Mouse (Mus musculus) bone marrow, adult 2 months (tissue): ENCODE data around the gene Prr13. TPM values are rescaled to one million over a fixed set of nuclear protein-coding genes. Genes with fewer than 3 reads are reported as not detected.

Experiments
- H3K27ac ChIP-seq: fragments of 200-500 bp; 2 replicates; pipeline ENCODE4 v1.5.1; 2012; ENCODE audit warnings: low read depth, mild to moderate bottlenecking, control low read depth, inconsistent platforms, low read length; ENCODE audit not compliant: control insufficient read depth, poor library complexity, insufficient read depth
- H3K4me1 ChIP-seq: fragments of 200-500 bp; 2 replicates; pipeline ENCODE4 v1.6.1; 2011; ENCODE audit warnings: low read length; ENCODE audit not compliant: control insufficient read depth, insufficient read depth
- H3K4me3 ChIP-seq: fragments of 200-500 bp; replicated peaks from 2 replicates; pipeline ENCODE3; 2011; ENCODE audit warnings: mild to moderate bottlenecking, low read depth, low read length, control low read depth; ENCODE audit not compliant: control insufficient read depth
- CTCF ChIP-seq: fragments of 200-500 bp; IDR thresholded peaks from 2 replicates; pipeline ENCODE4 v1.5.1; 2011; ENCODE audit warnings: low read length, control low read depth; ENCODE audit not compliant: control insufficient read depth, insufficient read depth
- POLR2A ChIP-seq: fragments of 200-500 bp; IDR thresholded peaks from 2 replicates; pipeline ENCODE4 v1.6.1; 2011; ENCODE audit warnings: low read depth, mild to moderate bottlenecking, control low read depth, low read length, borderline replicate concordance; ENCODE audit not compliant: control insufficient read depth
- WGBS: fragments of 180-500 bp; shearing (Covaris S2); methylation state at CpG from one replicate; pipeline ENCODE4 v1.1.7; 2018; 5-methylcytosine and 5-hydroxymethylcytosine counted together
- polyA plus RNA-seq: library from polyadenylated mRNA; stranded (reverse); fragments of >200 nt; gene quantifications from 2 replicates; pipeline ENCODE4 v1.2.4, GENCODE M21; 2011; ENCODE audit warnings: low replicate concordance; ENCODE audit not compliant: missing spikeins, insufficient read depth, insufficient read length

Gene Prr13
- polyA plus RNA-seq, 1 experiment = 251 TPM

DNA sequence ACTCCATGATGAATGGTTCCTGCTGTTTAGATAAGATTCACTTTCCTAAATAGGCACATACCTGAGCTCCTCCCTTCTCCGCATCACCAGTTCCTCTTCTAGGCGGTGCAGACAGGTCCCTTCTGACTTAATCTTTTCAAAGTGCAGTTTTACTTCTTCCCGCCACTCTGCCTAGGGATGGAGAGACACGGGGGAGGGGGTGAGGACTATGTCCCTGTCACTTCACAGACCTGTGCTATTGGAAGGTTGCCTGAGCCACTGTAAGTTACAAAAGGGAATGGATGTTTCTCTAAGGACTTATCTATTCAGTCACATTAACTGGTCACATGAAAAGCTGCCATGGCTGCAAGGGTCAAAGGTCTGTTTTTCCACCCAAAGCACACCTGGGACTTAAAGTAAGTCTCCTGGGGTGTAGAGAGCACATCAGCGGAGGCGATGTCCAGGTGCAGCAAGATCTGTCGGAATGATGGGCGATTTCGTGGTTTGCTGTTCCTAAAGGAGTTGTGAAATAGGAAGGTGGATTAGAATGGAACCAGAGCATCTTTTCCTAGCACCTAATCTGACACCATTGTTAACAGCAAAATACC is 43.5 kb downstream of the Prr13 start:
- Histone ChIP-seq H3K4me3 (no peak overlapping the region), H3K4me1 (no peaks in the 10 kb centered on the region), H3K27ac (no peak overlapping the region)
- TF ChIP-seq POLR2A (no peak), CTCF (no peak)
- WGBS = 77% methylated on average over 9 of the region's 9 CpGs

GRCm38 (mm10) chr15:102503447-102503846 is 44.6 kb downstream of the Prr13 start, which contains the start of gene Gm10337:
Gene Gm10337 (plus strand): TSS chr15:102503722.
- Histone ChIP-seq H3K27ac (no peak within 1 kb of the TSS), H3K4me1 (no peaks in the 10 kb centered on the region), H3K4me3 (no peak within 1 kb of the TSS)
- WGBS = 87% methylated on average over 1 of the region's 1 CpGs
- TF ChIP-seq CTCF = no peak

- no peaks in the 10 kb centered on the region for H3K4me1 ChIP-seq
- H3K4me3 ChIP-seq = no peak overlapping the region
- WGBS = 92% methylated on average over 9 of the region's 9 CpGs
- no peak overlapping the region for H3K27ac ChIP-seq
- TF ChIP-seq POLR2A = no peak
- no peak for TF ChIP-seq CTCF
Observed at GRCm38 (mm10) chr15:102503924-102504782, 45.3 kb downstream of the Prr13 start.

DNA sequence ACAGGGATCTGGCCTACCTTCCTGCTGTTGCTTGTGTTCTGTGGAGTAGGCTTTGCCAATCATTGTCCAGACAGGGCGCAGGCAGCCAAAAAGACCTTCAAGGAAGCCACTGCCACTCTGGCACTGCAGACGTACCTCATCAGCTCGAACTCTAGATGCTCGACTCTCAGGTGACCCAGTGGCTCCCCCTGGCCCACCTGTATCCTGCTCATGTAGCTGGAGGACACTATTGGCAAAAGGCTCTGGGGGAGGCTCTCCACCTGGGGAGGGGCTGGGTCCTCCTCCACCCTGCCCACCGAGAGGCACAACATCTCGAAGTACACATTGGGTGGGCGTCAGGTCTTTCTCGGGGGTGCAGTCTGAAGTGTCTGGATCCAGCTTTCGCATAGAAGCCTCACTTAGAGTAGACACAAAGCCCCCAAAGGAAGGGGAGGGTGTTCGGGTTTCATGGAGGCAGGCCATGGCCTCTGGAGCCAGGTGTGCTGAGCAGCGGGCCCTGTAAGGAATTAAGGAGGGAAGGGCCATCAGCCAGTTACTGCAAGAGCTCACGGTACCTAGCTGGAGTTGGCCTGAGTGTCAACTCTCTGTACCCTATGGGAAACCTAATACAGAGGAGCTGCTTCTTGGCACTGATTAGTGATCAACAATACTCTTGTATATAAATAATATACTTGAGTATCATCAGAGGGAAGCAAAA is 46.4 kb downstream of the Prr13 start:
- WGBS = 85% methylated on average over 12 of the region's 12 CpGs
- Histone ChIP-seq H3K4me3 (no peak overlapping the region), H3K27ac (no peak overlapping the region), H3K4me1 (no peaks in the 10 kb centered on the region; the same call in 1 of the 2 replicates)
- no peak for TF ChIP-seq CTCF
- TF ChIP-seq POLR2A = no peak

DNA sequence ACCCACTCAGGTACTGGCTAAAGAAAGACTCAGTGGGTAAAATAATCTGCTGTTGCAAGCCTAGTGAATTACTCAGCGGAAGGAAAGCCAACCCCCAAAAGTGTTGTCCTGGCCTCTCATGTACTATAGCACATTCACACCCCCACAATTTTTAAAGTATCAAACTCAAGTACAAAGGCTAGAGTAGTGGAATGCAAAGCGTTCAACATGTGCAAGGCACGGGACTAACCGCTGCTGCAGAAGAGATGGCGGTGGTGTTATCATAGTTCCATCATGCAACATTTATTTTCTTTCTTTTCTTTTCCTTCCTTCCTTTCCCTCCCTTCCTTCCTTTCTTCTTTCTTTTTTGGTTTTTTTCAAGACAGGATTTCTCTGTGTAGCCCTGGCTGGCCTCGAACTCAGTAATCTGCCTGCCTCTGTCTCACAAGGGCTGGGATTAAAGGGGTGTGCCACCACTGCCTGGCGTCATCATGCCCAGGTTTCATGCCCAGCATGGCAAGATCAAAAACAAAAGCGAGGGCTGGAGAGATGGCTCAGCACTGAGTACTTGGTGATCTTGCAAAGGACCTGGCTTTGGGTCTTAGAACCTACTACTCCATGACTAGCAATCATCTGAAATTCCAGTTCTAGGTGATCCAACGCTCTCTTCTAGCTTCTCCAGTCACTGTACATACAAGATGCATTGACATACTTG is 47.1 kb downstream of the Prr13 start:
- WGBS = 79% methylated on average over 9 of the region's 9 CpGs
- Histone ChIP-seq H3K4me3 (no peak overlapping the region), H3K4me1 (no peaks in the 10 kb centered on the region; the same call in 1 of the 2 replicates), H3K27ac (no peak overlapping the region)
- TF ChIP-seq POLR2A = no peak

DNA sequence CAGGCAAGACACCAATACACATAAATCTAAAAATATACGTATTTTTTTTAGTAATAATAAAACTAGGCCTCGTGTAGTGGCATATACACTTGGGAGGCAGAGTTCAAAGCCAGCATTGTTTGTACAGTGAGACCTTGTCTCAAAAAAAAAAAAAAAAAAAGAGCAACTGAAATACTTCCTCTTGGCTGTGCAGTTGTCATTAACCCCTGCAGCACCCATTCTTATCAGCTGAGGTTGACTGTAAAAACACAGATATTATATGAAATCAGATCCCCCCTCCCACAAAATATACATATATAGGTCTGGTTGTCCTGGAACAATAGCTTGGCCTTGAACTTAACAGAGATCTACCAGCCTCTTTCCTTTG is 47.6 kb downstream of the Prr13 start:
- no peaks in the 10 kb centered on the region; the same call in 1 of the 2 replicates for H3K4me1 ChIP-seq
- WGBS = 9% methylated on average over 2 of the region's 2 CpGs
- no peak overlapping the region for H3K27ac ChIP-seq
- TF ChIP-seq POLR2A (no peak), CTCF (no peak)
- no peak overlapping the region for H3K4me3 ChIP-seq

- Histone ChIP-seq H3K27ac (no peak overlapping the region), H3K4me1 (no peaks in the 10 kb centered on the region; the same call in 1 of the 2 replicates), H3K4me3 (no peak overlapping the region)
- 79% methylated on average over 1 of the region's 1 CpGs for WGBS
- TF ChIP-seq POLR2A = no peak
- no peak for TF ChIP-seq CTCF
Observed at GRCm38 (mm10) chr15:102506864-102507263, 48.0 kb downstream of the Prr13 start.

GRCm38 (mm10) chr15:102507561-102507960 is 48.7 kb downstream of the Prr13 start:
- TF ChIP-seq CTCF (no peak), POLR2A (no peak)
- Histone ChIP-seq H3K27ac (no peak overlapping the region), H3K4me3 (no peak overlapping the region), H3K4me1 (no peaks in the 10 kb centered on the region; the same call in 1 of the 2 replicates)
